Mouse (Mus musculus) liver, embryonic 12.5 days (tissue): Measurements from ENCODE around the gene Anp32a. TPM values are rescaled to one million over a fixed set of nuclear protein-coding genes. Genes with fewer than 3 reads are reported as not detected.

Experiments used
- ATAC-seq: fragments of 200-750 bp; cut with Nextera tagmentation; 2 replicates; pipeline ENCODE4 v1.8.0; 2017; ENCODE audit warnings: moderate number of reproducible peaks, mild to moderate bottlenecking, moderate library complexity
- H3K27ac ChIP-seq: fragments of 300-500 bp; sonication (generic); 2 replicates; pipeline ENCODE4 v1.5.1; 2016; ENCODE audit warnings: mild to moderate bottlenecking
- H3K27me3 ChIP-seq: fragments of 300-500 bp; sonication (generic); replicated peaks from 2 replicates; pipeline ENCODE4 v1.6.1; 2016; ENCODE audit warnings: mild to moderate bottlenecking, moderate library complexity
- H3K36me3 ChIP-seq: fragments of 300-500 bp; sonication (generic); 2 replicates; pipeline ENCODE4 v1.6.1; 2016; ENCODE audit warnings: mild to moderate bottlenecking, moderate library complexity
- H3K4me1 ChIP-seq: fragments of 300-500 bp; sonication (generic); 2 replicates; pipeline ENCODE4 v1.6.1; 2016
- H3K4me2 ChIP-seq: fragments of 300-500 bp; sonication (generic); 2 replicates; pipeline ENCODE4 v1.6.1; 2016; ENCODE audit warnings: mild to moderate bottlenecking, moderate library complexity
- H3K4me3 ChIP-seq: fragments of 300-500 bp; sonication (generic); 2 replicates; pipeline ENCODE4 v1.5.1; 2016; ENCODE audit warnings: mild to moderate bottlenecking, moderate library complexity
- H3K9ac ChIP-seq: fragments of 300-500 bp; sonication (generic); 2 replicates; pipeline ENCODE4 v1.6.1; 2016; ENCODE audit warnings: mild to moderate bottlenecking, moderate library complexity
- H3K9me3 ChIP-seq: fragments of 300-500 bp; sonication (generic); replicated peaks from 2 replicates; pipeline ENCODE4 v1.6.1; 2016; ENCODE audit warnings: mild to moderate bottlenecking, moderate library complexity
- WGBS: fragments of 180-500 bp; shearing (Covaris S2); methylation state at CpG from one replicate; pipeline ENCODE4 v1.1.7; 2016; ENCODE audit not compliant: insufficient replicate concordance; 5-methylcytosine and 5-hydroxymethylcytosine counted together
- polyA plus RNA-seq: library from polyadenylated mRNA; unstranded; fragments of >200 nt; fragmentation: Nextera tagmentation; extraction: Ambion mirVana; gene quantifications from 2 replicates; pipeline ENCODE4 v1.2.1, GENCODE M21; 2016

Anp32a gene
- polyA plus RNA-seq, 1 experiment from 2014 or later: 122 TPM

- Histone ChIP-seq H3K4me2 (peak overlapping the region; percentile 65), H3K4me1 (peaks cover 100% of the 10 kb centered on the region), H3K36me3 (peaks cover 11% of the 10 kb centered on the region), H3K9ac (peak overlapping the region; percentile 54), H3K9me3 (no peaks in the 10 kb centered on the region), H3K27me3 (no peaks in the 10 kb centered on the region), H3K4me3 (peak overlapping the region; percentile 31), H3K27ac (peak overlapping the region; percentile 55)
- WGBS: 13% methylated on average over 24 of the region's 24 CpGs
- ATAC-seq: peak; percentile 86
These were observed 22.5 kb downstream of the Anp32a start for GRCm38 (mm10) chr9:62363619-62364018.

- H3K9me3 ChIP-seq: no peaks in the 10 kb centered on the region
- no peak for ATAC-seq
- peaks cover 100% of the 10 kb centered on the region for H3K4me1 ChIP-seq
- WGBS: 29% methylated on average over 6 of the region's 6 CpGs
- no peaks in the 10 kb centered on the region for H3K27me3 ChIP-seq
- H3K4me2 ChIP-seq: peak overlapping the region; percentile 65
- 0 out of 2 replicates have a peak overlapping the region, but pooled peaks have one; percentile 55 for H3K27ac ChIP-seq
- H3K36me3 ChIP-seq: peaks cover 9% of the 10 kb centered on the region
- H3K4me3 ChIP-seq: no peak overlapping the region
- peak overlapping the region; percentile 54 for H3K9ac ChIP-seq
These were observed 23.1 kb downstream of the Anp32a start for GRCm38 (mm10) chr9:62364216-62364615.

GRCm38 (mm10) chr9:62364831-62365230 is 23.7 kb downstream of the Anp32a start:
- H3K27me3 ChIP-seq: no peaks in the 10 kb centered on the region
- H3K4me1 ChIP-seq: peaks cover 100% of the 10 kb centered on the region
- H3K9ac ChIP-seq: no peak overlapping the region
- H3K4me2 ChIP-seq: no peak overlapping the region
- no peak overlapping the region for H3K4me3 ChIP-seq
- no peak overlapping the region for H3K27ac ChIP-seq
- no peak for ATAC-seq
- no peaks in the 10 kb centered on the region for H3K9me3 ChIP-seq
- 49% methylated on average over 7 of the region's 7 CpGs for WGBS
- H3K36me3 ChIP-seq: peaks cover 6% of the 10 kb centered on the region; the same call in 1 of the 2 replicates

DNA sequence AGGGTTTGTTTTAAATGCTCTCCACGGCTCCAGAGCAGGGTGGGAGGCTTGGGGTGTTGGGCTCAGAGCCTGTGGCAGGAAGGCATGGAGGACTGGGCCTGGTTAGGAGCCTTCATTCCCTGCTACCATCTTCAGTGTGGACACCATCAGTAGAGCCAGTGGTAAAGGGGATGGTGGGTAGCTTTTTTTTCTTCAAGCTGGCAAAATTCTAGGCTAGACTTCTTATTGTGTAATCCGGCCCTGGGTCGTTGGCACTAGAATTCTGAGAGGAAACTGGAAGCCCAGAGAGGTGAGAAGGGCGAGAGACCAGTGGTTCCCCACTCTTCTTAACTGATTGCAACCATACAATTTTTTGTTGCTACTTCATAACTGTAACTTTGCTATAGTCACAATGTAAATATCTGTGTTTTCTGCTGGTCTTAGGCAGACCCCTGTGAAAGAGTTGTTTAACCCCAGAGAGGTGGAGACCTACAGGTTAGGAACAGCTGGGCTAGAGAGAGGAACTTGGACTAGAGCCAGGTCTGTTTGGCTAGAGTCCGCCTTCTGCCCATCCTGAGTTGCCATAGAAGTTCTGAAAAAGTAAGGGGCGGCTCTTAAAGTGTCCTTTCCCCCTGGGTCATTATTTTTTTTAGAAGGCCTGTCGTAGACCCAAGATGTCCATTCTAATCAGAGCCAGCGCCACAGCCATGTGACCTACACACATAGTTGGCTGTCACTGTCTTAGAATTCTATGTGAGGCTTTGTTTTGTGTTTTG is 24.4 kb downstream of the Anp32a start:
- H3K36me3 ChIP-seq: peaks cover 7% of the 10 kb centered on the region; the same call in 1 of the 2 replicates
- no peak overlapping the region for H3K9ac ChIP-seq
- no peak overlapping the region for H3K4me3 ChIP-seq
- H3K9me3 ChIP-seq: no peaks in the 10 kb centered on the region
- no peaks in the 10 kb centered on the region for H3K27me3 ChIP-seq
- H3K27ac ChIP-seq: peak overlapping the region; percentile 62; the same call in 1 of the 2 replicates
- no peak for ATAC-seq
- 64% methylated on average over 8 of the region's 8 CpGs for WGBS
- H3K4me1 ChIP-seq: peaks cover 100% of the 10 kb centered on the region
- peak overlapping the region; percentile 46; the same call in 1 of the 2 replicates for H3K4me2 ChIP-seq

DNA sequence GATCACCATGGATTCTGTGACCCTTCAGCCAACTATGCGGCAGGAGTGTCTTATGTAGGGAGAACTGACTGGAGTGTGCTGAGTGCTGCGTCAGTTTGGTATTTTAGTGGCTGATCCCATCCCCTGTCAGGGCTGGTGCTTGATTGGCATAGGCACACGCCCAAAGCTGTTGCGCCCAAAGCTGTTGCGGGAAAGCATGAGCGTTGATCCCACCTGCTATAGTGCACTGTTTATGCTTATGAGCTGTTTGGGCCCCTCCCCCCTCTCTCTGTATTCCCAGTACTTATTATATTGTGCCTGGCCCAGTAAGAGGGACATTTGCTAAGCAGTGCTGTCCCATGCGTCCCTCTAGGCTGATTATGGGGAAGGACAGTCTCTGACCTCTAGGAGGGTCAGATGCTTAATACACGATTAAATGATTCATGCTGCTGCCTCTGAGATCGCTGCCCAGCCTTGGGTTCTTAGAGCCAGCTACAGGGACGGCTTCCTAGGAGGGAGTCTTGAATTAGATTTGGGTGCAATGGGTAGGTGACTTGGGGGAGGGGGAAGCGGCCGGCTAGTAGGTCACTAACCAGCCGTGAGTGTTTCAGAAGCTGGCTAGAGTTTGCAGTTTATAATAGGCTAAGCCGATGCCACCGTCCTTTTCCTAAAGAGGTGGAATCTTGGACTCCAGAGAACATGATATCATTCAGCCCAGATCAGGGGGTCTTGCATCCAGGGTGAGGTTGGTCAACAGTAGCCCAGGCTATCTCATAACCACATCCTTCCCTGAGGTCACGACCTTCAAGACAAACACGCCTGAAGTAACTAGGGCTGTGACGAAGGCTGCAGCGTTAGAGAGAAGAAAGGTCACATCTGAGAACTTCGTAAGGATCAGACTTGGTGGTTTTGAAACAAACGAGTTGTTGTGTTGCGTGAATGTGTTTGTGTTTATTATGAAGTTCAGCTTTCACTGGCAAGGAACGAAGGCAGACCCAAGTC is 25.7 kb downstream of the Anp32a start:
- peak overlapping the region; percentile 62 for H3K27ac ChIP-seq
- peaks cover 99% of the 10 kb centered on the region for H3K4me1 ChIP-seq
- H3K9me3 ChIP-seq: no peaks in the 10 kb centered on the region
- H3K4me2 ChIP-seq: peak overlapping the region; percentile 46
- H3K36me3 ChIP-seq: peaks cover 18% of the 10 kb centered on the region
- no peaks in the 10 kb centered on the region for H3K27me3 ChIP-seq
- peak; percentile 8 for ATAC-seq
- 0 out of 2 replicates have a peak overlapping the region, but pooled peaks have one; percentile 17 for H3K9ac ChIP-seq
- 25% methylated on average over 23 of the region's 23 CpGs for whole genome bisulfite sequencing
- no peak overlapping the region for H3K4me3 ChIP-seq

DNA sequence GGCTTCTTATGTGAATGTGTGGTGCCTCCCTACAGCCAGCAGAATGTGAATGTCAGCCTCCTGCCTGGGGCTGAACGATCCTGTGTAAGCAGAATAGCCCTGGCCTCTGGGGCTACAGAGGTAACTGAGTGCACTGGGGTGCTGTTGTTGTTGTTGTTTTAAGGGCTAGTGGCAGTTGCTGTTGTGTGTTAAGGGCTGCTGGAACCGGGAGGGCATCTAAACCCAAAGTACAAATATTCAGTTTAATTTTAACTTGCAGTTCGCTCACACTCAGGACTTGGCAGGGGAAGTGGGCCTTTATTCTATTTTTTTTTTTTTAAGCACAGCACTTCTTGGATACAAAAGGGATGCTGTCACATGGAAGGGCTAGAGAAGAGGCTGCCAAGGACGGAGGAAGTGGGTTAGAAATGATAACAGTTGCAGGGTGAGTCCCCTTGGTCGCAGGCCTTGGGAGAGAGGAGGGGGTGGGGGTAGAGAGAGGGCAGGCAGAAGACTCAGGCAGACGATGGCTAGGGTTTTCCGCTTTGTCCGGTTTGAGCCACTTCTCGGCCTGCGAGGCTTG is 26.5 kb downstream of the Anp32a start:
- Histone ChIP-seq H3K4me2 (peak overlapping the region; percentile 46), H3K9ac (peak overlapping the region; percentile 19; the same call in 1 of the 2 replicates)
- WGBS: 17% methylated on average over 10 of the region's 10 CpGs

DNA sequence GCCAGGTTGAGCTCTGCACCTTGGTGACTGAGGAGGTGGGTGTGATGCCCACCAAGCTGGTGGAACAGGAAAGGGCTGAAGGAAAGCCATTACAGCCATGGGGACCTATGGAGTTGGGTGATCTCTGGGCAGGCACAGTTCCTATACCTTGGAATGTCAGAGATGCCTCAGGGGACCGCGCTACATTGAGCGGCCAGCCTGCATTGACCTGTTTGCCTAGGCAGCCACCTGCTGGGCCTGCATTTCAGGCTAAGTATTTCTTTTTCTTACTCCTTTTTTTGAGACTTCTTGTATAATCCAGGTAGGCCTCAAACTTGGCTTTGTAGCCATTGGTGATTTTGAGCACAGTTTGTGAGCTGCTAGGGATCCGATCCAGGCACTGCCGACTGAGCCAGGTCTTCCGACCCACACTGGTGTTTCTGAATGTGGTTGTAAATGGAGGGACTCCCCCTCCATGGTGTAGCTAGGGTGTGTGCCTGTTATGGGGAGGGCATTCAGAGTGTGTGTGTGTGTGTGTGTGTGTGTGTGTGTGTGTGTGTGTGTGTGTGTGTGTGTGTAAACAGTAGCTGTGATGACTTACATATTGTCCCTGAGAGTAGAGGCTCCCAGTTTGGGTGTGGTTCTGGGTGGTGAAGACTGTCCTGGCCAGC is 27.3 kb downstream of the Anp32a start:
- WGBS: 80% methylated on average over 6 of the region's 6 CpGs
- Histone ChIP-seq H3K27ac (peak overlapping the region; percentile 62), H3K27me3 (no peaks in the 10 kb centered on the region), H3K9ac (peak overlapping the region; percentile 19; the same call in 1 of the 2 replicates), H3K4me1 (peaks cover 99% of the 10 kb centered on the region), H3K36me3 (peaks cover 34% of the 10 kb centered on the region), H3K4me3 (0 out of 2 replicates have a peak overlapping the region, but pooled peaks have one; percentile 4), H3K9me3 (no peaks in the 10 kb centered on the region), H3K4me2 (peak overlapping the region; percentile 46)
- no peak for ATAC-seq

More for the DNA sequence above, 26.5 kb downstream of the Anp32a start:
- peaks cover 27% of the 10 kb centered on the region for H3K36me3 ChIP-seq
- H3K27ac ChIP-seq: peak overlapping the region; percentile 62
- peak overlapping the region; percentile 4; the same call in 1 of the 2 replicates for H3K4me3 ChIP-seq
- peaks cover 99% of the 10 kb centered on the region for H3K4me1 ChIP-seq
- H3K27me3 ChIP-seq: no peaks in the 10 kb centered on the region
- H3K9me3 ChIP-seq: no peaks in the 10 kb centered on the region
- ATAC-seq: no peak

DNA sequence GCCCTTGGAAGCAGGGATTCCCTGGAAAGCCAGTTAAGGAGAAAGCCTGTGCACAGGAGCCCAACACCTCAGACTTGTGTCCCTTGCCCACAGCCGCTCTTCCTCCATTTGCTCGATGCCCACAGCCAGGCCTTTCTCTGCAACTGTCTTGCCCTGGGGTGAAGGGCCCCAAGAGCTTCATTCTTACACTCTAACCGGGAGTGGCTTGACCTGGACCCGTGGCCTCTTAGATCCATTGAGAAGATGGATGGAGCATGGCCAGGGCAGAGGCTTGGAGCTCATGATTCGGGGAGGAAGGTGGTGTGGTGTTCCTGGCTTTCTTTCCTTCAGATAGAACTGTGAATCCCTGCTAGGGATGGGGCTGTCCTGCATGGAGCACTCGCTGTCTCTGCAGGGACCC is 28.1 kb downstream of the Anp32a start:
- Histone ChIP-seq H3K36me3 (peaks cover 42% of the 10 kb centered on the region), H3K4me3 (no peak overlapping the region), H3K27me3 (no peaks in the 10 kb centered on the region), H3K4me1 (peaks cover 99% of the 10 kb centered on the region), H3K9me3 (no peaks in the 10 kb centered on the region), H3K9ac (0 out of 2 replicates have a peak overlapping the region, but pooled peaks have one; percentile 6), H3K4me2 (no peak overlapping the region), H3K27ac (no peak overlapping the region; the same call in 1 of the 2 replicates)
- WGBS: 72% methylated on average over 6 of the region's 6 CpGs
- ATAC-seq: no peak

- H3K4me3 ChIP-seq: no peak overlapping the region
- H3K4me1 ChIP-seq: peaks cover 98% of the 10 kb centered on the region
- H3K27ac ChIP-seq: peak overlapping the region; percentile 38; the same call in 1 of the 2 replicates
- H3K9ac ChIP-seq: no peak overlapping the region; the same call in 1 of the 2 replicates
- no peaks in the 10 kb centered on the region for H3K27me3 ChIP-seq
- H3K36me3 ChIP-seq: peaks cover 51% of the 10 kb centered on the region
- no peak overlapping the region; the same call in 1 of the 2 replicates for H3K4me2 ChIP-seq
- H3K9me3 ChIP-seq: no peaks in the 10 kb centered on the region
- 37% methylated on average over 9 of the region's 9 CpGs for WGBS
- ATAC-seq: no peak
These were observed 29.1 kb downstream of the Anp32a start for GRCm38 (mm10) chr9:62370186-62370585.

GRCm38 (mm10) chr9:62370648-62371280 is 29.7 kb downstream of the Anp32a start:
- H3K9me3 ChIP-seq: no peaks in the 10 kb centered on the region
- no peak overlapping the region; the same call in 1 of the 2 replicates for H3K9ac ChIP-seq
- 47% methylated on average over 6 of the region's 6 CpGs for WGBS
- no peak overlapping the region for H3K4me3 ChIP-seq
- H3K4me1 ChIP-seq: peaks cover 98% of the 10 kb centered on the region
- H3K27me3 ChIP-seq: no peaks in the 10 kb centered on the region
- H3K36me3 ChIP-seq: peaks cover 57% of the 10 kb centered on the region
- ATAC-seq: no peak
- H3K27ac ChIP-seq: 0 out of 2 replicates have a peak overlapping the region, but pooled peaks have one; percentile 38
- peak overlapping the region; percentile 7; the same call in 1 of the 2 replicates for H3K4me2 ChIP-seq
